Mouse (Mus musculus) erythroblast, embryonic 14.5 days (primary cell): Measurements from ENCODE around the gene Slc22a7.

Experiments
- GATA1 ChIP-seq: IDR thresholded peaks from 2 replicates; pipeline ENCODE4 v1.6.1; 2012; ENCODE audit warnings: low read length, inconsistent platforms, mixed read lengths
- TAL1 ChIP-seq: IDR thresholded peaks from 3 replicates; pipeline ENCODE4 v1.6.1; 2012; ENCODE audit warnings: low read length, inconsistent platforms, mixed read lengths

DNA sequence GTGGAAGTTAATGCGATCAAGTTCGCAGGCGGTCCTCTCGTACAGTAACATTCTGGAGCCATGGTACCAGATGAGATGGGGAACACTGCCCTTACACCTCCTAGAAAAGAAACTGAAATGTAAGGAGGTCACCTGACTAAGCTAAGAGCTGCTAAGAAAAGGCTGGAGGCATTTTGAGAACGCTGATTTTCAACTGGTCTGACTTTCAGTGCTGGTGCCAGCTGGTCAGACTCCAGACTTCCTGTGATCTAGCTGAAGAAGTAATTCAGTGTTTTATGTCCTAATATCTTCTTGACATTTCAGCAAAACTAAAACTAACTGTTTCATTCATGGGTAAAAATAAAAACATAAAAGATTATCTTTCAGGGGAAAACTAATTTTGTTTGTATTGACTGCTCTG, 19.6 kb downstream of the Slc22a7 start:
- TF ChIP-seq GATA1 = no peak
- no peak for TF ChIP-seq TAL1
